Mouse (Mus musculus) neutrophil, adult 5-6 weeks (primary cell): Measurements from ENCODE around the gene Dnal4. TPM values are rescaled to one million over a fixed set of nuclear protein-coding genes. Genes with fewer than 3 reads are reported as not detected.
"Not testable (repeated sequence)": the region's sequence is repeated elsewhere in the genome, so short reads cannot be mapped to it uniquely, and the experiment has no call there.

Experiments used
- ATAC-seq: fragments of 151-379, 151-347 bp; 2 replicates; pipeline ENCODE4 v1.8.0; 2017; ENCODE audit warnings: mild to moderate bottlenecking, moderate TSS enrichment; ENCODE audit not compliant: insufficient number of reproducible peaks, poor library complexity, low FRiP score, severe bottlenecking; ENCODE audit errors: extremely low read depth
- total RNA-seq: library from RNA; stranded (forward); fragments of 200-1000 nt; gene quantifications from 2 replicates; pipeline ENCODE4 v1.2.3, GENCODE M21; 2017

Gene Dnal4
- 11.6 and 12.2 TPM in 2 replicates for total RNA-seq

DNA sequence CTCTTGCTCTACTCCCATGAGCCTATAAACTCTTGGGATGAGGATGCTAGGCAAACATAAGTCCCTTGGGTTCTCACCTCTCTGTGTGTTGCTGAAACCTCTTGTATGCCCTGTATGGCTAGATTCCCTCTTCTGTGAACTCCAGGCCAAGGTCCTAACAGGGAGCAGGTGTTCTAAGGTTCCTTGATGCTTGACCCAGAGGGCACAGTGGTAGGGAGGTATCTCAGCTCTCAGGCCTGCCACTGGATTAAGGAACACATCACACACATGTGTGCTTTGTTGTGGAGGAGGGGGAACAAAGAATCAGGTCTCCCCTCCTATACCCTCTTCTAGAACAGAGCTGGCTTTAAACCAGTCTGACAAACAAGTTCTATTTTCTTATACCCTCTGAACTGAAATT is at the start of gene Dnal4:
Gene Dnal4, minus strand, starts transcription at position 101 of the 400 bp plus-strand sequence.
- ATAC-seq = no peak

DNA sequence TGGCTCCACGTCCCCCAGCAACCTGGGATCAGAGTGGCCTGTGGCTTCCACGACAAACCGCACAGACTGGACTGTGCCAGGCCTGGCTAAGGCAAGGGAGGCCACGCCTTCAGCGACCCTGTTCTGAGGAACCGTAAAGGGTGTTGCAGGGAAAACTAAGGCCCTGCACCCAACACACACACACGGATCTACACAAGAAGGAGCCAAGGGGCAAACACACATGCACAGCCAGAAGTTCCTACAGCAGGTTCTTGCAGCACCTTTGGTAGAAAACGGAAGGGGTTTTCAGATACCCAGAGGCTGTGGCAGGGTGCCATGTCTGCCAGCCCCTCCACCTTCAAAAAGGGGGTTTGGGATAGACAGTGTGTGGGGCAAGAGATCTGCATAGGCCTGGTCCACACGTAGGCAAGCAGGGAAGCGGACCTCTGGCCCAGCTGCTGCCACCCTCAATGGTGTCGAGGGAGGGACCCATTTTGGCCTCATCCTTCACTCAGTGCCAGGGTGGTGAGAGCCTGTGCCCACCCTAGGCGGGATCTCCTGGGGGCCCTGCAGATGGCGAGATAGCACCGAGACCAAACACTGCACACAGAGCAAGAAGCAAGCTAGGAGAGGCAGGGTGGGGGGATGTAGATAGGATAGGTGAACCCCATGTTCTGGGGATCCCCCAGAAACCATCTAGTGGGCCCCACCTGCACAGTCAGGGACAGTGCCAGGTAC is 49.6 kb upstream of the Dnal4 start:
- no peak for ATAC-seq

DNA sequence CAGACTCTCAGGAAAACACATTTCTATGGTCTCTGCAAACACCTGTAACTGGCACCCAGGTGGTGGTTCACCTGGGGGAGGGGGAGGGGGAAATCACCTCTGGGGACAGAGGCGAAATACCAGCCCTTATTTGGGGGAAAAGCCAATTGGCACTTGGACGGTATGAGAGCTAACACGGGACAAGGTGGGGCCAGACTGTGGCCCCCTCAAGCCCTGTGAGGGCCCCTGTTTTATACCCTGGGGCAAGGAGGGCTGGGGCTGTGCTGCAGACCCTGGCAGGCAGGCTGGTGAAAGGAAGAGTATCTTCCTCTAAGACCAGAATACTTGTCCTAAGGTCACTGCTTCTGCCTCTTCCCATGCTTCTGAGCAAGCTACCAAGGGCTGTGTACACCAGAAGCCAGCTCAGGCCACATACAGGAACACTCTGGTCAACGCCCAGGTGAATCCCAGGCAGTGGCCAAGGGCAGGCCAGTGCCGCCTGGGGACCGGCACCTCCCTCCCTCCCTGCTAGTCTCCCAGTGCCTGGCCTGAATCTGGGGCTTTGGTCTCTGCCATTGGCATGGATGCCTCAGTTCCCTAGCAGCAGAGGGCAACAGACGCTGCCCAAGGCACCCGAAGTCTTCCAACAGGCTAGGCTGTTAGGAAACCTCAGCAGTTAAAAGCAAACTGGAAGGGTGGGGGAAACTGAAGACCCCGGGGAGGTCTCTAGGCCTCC is 48.7 kb upstream of the Dnal4 start:
- no peak for ATAC-seq

DNA sequence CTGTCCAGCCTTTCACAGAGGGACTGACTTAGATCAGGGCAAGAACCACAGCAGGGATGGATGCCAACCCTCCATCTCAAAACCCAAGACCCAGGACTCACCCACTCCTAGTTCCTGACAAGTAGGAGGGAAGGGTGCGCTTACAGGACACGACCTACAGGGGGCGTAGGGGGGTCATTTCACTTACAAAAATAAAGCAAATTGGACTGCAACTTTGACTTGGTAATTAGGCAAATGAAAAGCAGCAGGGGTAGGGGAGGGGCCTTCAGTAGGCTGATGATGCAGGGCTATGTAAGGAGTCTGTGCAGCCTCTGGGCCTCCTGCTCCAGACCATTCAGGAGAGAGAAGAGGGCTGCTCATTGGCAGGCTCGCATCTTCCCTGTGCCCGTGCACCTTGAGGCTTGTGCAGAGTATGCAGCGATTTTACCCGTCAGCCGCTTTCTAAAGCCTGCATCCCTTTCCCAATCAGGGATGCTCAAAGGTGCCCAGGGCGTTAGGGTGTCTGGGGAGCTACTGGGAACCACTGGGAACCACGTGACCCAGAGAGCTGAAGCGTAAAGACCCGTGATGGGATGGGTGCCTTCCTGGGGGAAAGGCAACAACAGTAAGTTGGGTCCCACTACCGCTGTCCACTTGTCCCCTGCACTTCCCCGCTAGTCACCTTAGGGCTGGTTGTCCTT is 47.6 kb upstream of the Dnal4 start:
- ATAC-seq = peak; percentile 10; the same call in 1 of the 2 replicates

DNA sequence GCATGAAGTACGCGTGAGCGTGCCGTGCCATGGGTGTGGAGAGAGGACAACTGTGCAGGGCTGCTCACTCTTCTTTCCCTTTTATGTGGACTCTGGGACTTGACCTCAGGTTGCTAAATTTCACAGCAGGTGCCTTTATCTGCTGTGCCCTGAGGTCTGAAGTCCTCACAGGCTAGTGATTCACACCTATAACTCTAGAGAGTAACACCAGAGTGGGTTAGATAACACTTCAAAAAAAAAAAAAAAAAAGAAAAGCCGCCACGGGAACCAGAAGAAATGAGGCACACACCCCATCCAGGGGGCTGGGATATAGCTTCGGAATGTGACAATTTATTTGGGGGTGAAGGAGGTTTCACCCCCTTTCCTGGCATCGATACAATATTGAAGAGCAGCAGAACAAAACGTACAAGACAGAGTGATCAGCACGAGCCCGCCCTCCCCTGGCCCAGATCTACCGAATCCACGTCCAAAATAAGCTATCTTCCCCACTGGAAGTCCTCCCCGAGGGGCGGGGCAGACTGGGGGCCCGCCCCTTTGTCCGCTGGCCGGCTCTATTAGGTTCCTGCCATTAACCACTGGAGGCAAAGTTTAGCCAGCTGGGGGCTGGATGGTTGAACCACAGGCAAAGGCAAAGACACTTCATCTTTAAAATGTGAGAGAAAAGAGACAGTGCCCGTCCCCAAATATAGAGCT is 46.1 kb upstream of the Dnal4 start:
- no peak for ATAC-seq

DNA sequence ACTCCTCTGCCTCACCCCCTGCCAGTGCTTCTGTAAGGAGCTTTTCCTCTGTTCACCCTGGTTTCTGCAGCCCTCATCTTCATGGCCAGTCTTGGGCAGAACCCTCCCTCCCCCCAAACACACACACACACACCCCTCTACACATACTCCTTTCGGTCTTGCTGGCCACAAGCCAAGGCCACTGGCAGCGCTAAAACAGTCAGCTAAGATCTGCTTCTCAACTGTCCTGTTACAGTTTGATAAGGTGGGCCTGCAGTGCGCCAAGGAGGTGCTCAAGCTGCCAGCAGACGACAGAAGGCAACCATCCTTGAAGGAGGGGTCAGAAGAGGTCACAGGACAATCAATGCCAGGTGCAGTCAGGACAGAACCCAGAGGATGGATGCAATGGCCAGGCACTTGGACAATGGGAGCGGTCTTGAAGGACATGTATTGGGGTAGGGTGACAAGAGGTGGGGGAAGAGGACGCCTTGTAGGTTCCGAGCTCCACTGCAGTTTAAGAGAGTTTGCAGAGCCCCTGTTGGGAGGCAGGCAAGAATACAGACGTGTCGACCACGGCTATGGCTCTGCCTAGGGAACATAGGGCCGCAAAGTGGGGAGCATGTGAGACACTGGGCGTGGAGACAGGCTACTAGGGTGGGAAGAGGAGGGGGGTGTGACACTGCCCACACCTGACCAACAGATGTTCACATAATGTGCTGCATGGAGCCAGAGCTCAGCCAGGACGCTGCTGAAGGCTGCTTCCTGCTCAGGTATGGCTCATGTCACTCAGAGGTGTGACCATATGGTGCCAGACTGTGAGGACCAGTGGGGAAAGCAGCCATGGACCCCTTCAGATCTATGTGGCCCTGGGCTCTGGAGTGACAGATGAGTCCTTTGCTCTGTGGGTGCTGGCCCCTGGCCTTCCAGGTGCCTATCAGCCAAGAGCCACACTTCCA is 44.9 kb upstream of the Dnal4 start:
- no peak for ATAC-seq

DNA sequence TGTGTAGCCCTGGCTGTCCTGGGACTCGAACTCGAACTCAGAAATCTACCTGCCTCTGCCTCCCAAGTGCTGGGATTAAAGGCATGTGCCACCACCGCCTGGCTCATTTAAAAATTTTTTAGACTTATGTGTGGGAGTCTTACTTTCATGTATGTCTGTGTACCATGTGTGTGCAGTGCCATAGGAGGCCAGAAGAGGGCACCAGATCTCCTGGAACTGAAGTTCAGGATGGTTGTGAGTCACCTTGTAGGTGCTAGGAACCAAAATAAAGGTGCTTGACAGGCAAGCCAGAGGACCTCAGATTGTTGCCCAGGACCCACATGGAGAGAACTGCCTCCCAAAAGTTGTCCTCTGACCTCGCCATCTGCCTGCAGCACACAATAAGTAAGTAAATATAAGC is 40.7 kb upstream of the Dnal4 start:
- ATAC-seq = no peak

DNA sequence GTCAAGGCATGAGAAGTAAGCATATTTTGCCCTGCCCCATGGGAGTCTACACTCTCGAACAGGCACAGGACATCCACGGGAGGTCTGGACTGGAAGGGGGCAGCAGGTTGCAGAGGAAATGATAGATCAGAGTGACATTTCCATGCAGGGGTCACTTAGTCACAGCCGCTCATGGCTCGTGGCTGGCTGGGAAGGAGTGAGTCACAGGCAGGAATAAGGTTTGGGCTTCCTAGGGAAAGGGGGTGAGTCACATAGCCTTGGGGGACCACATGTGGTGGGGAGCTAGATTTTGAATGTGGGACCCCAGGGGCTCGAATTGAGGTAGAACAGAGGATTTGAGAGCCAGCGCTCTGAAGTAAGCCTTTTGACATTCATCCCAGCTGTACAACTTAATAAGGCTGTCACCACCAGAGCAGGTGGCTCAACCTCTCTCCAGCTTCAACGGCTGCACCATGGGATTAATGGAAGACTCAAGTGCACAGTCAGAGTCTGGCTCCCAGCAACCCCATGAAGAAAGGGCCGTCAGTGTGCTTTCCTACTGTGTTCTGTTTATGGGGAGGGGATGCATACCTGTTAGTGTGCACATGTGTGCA is 36.1 kb upstream of the Dnal4 start:
- ATAC-seq = no peak

DNA sequence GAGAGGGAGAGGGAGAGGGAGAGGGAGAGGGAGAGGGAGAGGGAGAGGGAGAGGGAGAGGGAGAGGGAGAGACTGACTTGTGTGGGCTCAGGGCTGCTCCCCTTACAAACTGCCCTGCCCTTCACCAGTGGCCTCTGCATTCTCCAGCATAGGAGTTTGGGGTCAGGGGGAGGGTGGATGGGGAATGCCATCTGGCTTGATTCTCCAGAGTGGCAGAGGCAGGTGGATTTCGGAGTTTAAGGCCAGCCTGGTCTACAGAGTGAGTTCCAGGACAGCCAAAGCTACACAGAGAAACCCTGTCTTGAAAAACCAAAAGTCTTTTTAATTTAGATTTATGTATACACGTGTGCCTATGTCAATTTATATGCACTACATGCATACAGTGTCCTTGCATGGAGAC is 35.2 kb upstream of the Dnal4 start:
- ATAC-seq = not testable (repeated sequence)

DNA sequence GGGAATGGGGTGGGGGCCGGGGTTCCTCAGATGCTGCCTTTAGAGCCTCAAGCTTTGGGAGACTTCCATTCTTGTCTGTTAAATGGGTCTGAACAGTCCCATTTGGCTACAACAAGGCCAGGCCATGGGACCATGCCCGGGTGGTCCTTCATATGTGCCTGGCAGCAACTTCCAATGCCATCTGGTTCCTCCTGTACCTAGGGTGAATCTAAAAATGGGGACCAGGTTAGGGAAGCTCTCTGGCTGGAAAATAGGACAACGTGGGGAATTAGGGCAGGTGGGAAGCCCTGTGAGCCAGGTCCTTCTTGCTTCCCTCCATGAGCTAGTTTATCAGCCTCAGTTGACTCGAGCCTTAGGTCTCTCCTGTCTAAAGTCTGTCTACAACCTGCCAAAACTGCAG is 33.3 kb upstream of the Dnal4 start:
- ATAC-seq = no peak

DNA sequence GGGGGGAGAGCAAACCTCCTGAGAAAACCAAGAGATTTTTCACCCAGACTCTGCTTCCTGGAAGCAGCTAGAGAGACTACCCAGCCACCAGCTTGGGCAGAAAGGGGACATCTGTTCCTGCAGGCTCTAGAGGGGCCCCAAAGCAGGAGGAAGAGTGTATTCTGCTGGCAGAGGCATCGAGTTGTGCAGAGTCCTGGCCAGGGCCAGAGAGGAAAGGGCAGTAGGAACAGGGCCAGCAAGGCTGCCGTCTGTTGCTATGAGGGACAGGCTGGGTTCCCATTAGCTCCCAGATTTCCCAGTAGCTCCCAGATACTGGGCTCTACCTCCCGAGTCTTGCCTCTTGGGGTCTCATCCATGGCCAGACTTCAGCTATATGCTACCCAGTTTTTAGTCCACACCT is 32.4 kb upstream of the Dnal4 start:
- ATAC-seq = no peak

DNA sequence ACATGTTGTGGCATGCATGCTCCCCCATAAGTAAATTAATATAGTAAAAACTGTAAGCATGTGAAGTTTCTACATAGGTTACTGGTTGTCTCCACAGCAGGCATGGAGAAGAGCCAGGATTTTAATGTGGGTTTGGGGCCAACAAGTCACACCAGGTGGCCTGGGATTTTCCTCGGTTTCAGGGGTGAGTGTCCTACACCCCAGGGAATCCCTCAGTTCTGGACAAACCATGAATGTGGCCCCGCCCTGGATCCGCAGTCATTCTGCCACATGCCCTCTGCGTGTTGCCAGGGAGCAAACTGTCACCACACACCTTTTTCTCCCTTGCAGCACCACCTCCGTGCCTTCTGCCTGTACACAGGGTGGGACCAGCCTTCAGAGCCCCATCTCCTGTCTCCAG is 31.0 kb upstream of the Dnal4 start:
- ATAC-seq = no peak

DNA sequence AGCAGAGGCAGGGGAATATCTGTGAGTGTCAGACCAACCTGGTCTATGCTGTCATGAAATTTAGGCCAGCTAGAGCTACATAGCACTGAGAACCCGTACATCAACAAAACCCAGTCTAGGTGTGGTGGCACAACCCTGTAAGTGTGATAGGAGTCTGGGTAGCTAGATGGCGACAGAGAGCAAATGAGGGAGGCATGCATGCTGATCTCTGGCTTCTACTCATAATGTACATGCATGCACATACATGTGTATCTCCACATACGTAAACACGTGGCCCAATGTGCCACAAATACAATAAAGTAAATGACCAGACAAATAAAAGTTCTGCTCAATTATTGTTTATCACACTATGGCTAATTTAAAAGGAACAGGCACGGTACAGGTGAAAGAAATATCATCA is 30.5 kb upstream of the Dnal4 start:
- ATAC-seq = peak; percentile 57; the same call in 1 of the 2 replicates

DNA sequence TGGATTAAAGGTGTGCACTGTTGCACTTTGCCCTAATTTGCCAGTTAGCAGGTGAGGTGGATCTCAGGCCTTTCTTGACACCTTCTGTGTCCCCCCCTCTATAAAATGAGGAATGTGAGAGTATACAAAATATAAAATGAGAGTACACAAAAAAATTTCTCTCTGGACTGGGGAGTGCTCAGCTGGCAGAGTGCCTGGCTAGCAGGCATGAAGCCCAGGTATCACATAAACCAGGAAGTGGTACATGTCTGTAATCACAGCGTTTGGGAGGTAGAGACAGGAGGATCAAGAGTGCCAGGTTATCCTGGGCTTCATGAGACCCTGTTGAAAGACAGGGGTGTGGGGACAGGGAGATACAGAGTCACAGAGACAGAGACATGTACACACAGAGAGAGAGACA is 29.4 kb upstream of the Dnal4 start:
- ATAC-seq = no peak

DNA sequence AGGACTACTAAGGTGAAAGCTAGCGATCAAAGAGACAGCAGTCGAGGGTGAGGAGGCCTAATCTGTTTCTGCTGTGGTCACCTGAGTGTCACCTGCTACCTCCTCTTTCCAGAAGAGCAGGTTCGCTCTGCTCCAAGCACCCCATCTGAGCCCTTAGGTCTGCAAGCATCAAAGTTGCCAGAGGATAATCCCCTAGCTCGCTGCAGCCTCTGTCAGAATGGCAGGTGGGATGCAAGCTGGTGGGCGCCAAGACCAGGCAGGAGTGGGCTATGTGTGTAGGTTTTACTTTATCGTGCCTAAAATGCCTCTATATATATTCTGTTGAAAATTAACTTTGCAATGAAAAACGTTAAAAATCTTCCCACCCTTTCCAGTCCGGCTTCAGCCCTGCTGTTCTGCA is 27.6 kb upstream of the Dnal4 start:
- no peak for ATAC-seq

DNA sequence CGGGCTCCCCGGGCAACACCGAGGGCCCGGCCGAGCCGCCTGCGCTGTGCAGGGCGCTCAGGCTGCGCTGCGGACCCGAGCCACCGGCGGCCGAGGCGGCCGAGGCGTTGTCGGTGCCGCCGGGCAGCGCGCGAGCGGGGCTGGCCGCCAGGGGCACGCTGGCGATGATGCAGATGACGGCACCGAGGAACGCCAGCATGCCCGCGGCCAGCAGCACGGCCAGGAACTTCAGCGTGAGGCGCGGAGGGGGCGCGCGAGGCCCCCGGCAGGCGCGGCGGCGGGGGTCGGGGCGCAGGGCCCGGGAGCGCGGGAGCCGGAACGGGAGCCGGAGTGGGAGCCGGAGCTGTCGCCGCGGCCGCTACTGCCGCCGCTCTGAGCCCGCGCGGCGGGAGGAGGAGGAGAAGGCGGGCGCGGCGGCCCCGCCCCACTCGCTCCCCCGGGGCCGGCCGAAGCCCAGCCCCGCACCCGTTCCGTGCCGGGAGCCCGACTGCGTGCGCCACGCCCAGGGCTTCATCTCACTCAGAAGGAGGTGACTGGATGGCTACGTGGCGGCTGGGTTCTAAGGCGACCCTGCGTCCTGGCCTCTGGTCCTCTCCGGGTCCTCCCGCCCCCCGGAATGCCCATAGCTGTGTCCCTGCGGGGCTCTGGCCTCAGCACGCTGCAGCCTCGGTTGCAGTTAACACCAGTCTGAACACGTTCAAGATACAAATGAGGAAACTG is 26.9 kb upstream of the Dnal4 start, which contains the start of gene Nptxr:
Gene Nptxr, minus strand, starts transcription at position 415 of the 720 bp plus-strand sequence.
- no peak for ATAC-seq

DNA sequence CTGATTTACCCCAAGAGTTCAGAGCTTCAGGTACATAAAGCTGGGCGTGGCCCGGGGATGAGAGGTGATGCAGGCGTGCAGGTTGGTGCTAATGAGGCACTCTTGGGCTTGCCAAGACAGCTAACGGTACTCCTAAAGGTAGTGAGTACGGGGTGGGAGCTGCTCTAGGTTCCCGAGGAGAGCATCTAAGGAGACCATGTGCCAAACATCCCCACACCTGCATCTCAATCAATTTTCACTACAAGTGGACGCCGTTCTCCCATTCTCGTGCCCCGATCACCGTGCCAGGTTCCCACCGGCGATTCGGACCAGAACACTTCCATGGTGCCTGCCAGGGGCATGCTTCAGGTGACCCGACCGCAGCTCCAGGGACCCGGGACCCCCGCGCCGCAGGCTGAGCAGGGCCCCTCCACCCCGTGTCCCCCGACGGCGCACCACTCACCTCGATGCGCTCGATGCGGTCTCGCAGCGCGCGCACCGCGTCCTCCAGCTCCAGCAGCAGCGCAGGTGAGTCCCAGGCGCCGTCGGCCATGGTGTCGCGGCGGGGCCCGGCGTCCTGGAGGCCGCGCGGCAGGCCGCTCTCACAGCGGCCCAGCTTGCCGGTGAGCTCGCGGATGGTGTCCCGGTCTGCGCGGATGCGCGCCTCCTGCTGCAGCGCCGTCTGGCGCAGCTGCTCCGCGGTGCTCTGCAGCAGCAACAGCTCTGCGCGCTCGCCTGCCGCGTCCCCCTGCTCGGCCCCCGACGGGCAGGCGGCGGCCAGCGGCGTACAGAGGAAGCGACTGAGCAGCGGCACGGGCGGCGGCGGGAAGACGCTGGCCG is 26.1 kb upstream of the Dnal4 start:
- no peak for ATAC-seq
